Mouse (Mus musculus): ENCODE data around the gene Zmynd15.

GRCm38 (mm10) chr11:70467902-70468619 is 8.8 kb downstream of the Zmynd15 start:
- no peak for TF ChIP-seq CTCF (IDR thresholded peaks at IDR 0.05; ENCODE audit: low read depth)
- no peak for TF ChIP-seq EP300 (optimal IDR thresholded peaks at IDR 0.05)

Data from stomach, postnatal 0 days (tissue).